Mouse (Mus musculus) myocyte (in vitro differentiated cells): Measurements from ENCODE around the gene Gm10234.

Experiments used
- MAX ChIP-seq: IDR thresholded peaks from one replicate; pipeline ENCODE4 v1.6.1; 2011; ENCODE audit warnings: low read depth, mild to moderate bottlenecking, control low read depth
- TCF12 ChIP-seq: IDR thresholded peaks from one replicate; pipeline ENCODE4 v1.6.1; 2011; ENCODE audit warnings: mild to moderate bottlenecking, control low read depth; ENCODE audit not compliant: poor library complexity, insufficient read depth, severe bottlenecking
- USF1 ChIP-seq: IDR thresholded peaks from one replicate; pipeline ENCODE4 v1.6.1; 2011; ENCODE audit warnings: low read depth, mild to moderate bottlenecking, control low read depth, moderate library complexity

GRCm38 (mm10) chr6:95371811-95372210 lies 49.9 kb downstream of the Gm10234 start:
- TF ChIP-seq USF1 (no peak), TCF12 (no peak), MAX (no peak)
